Mouse (Mus musculus) leukemia stem cell, adult 10-12 weeks (primary cell): ENCODE data around the gene Akap8l. TPM values are rescaled to one million over a fixed set of nuclear protein-coding genes. Genes with fewer than 3 reads are reported as not detected.

Experiments used
- polyA plus RNA-seq: library from polyadenylated mRNA; stranded (reverse); fragments of >175 nt; gene quantifications from 2 replicates; pipeline ENCODE4 v1.2.3, GENCODE M21; 2012; ENCODE audit warnings: low replicate concordance

The Akap8l gene
- 123 and 402 TPM in 2 replicates for polyA plus RNA-seq

GRCm38 (mm10) chr17:32350382-32350983 is at the start of gene Akap8l:
TSS of gene Akap8l (minus strand) at chr17:32350607.

GRCm38 (mm10) chr17:32389101-32389659 is 38.8 kb upstream of the Akap8l start, which contains the start of gene Wiz:
TSS of gene Wiz (minus strand) at chr17:32389439.

GRCm38 (mm10) chr17:32320597-32321389 is 29.6 kb downstream of the Akap8l start, which contains the start of gene Akap8:
TSS of gene Akap8 (minus strand) at chr17:32321238.

GRCm38 (mm10) chr17:32284262-32285137 is 65.9 kb downstream of the Akap8l start, which contains the start of gene Brd4:
TSS of gene Brd4 (minus strand) at chr17:32284722.

Other genes starting within 250 kb of the Akap8l start
- 1.0 and 1.5 TPM in 2 replicates for gene Notch3, start 183.8 kb downstream of the Akap8l start, polyA plus RNA-seq
- gene Ephx3, start 161.1 kb downstream of the Akap8l start, polyA plus RNA-seq = 0.07 TPM in 1 of 2 replicates, not detected in the other
- gene Brd4, start 65.9 kb downstream of the Akap8l start, polyA plus RNA-seq = 177 and 236 TPM in 2 replicates
- 250 and 496 TPM in 2 replicates for gene Akap8, start 29.4 kb downstream of the Akap8l start, polyA plus RNA-seq
- 69.2 and 91.8 TPM in 2 replicates for gene Wiz, start 38.8 kb upstream of the Akap8l start, polyA plus RNA-seq
- 38.0 and 174 TPM in 2 replicates for gene Rasal3, start 53.0 kb upstream of the Akap8l start, polyA plus RNA-seq
- 4.6 and 7.9 TPM in 2 replicates for gene Pglyrp2, start 73.6 kb upstream of the Akap8l start, polyA plus RNA-seq
- gene Cyp4f39, start 102.1 kb upstream of the Akap8l start, polyA plus RNA-seq = 0.38 TPM in 1 of 2 replicates, not detected in the other
- gene Cyp4f17, start 155.4 kb upstream of the Akap8l start, polyA plus RNA-seq = 0.41 and 0.71 TPM in 2 replicates
- gene Cyp4f16, start 186.0 kb upstream of the Akap8l start, polyA plus RNA-seq = 1.7 and 3.5 TPM in 2 replicates